Mouse (Mus musculus) lung, postnatal 0 days (tissue): ENCODE data around the gene Rab5if. TPM values are rescaled to one million over a fixed set of nuclear protein-coding genes. Genes with fewer than 3 reads are reported as not detected.

Source experiments
- ATAC-seq: fragments of 200-750 bp; cut with Nextera tagmentation; 2 replicates; pipeline ENCODE4 v1.8.0; 2017; ENCODE audit warnings: moderate library complexity
- DNase-seq: peaks from one replicate; pipeline ENCODE4 v3.0.0-alpha.2; 2016; ENCODE audit warnings: low spot score
- H3K27ac ChIP-seq: fragments of 300-500 bp; sonication (generic); 2 replicates; pipeline ENCODE4 v1.5.1; 2014; ENCODE audit warnings: antibody characterized with exemption, mild to moderate bottlenecking, low read length, mixed read lengths
- H3K27me3 ChIP-seq: fragments of 300-500 bp; sonication (generic); replicated peaks from 2 replicates; pipeline ENCODE4 v1.6.1; 2014; ENCODE audit warnings: low read length, mixed read lengths; ENCODE audit not compliant: insufficient read depth
- H3K36me3 ChIP-seq: fragments of 300-500 bp; sonication (generic); 2 replicates; pipeline ENCODE4 v1.6.1; 2014; ENCODE audit warnings: low read length, mixed read lengths; ENCODE audit not compliant: insufficient read depth
- H3K4me1 ChIP-seq: fragments of 300-500 bp; sonication (generic); 2 replicates; pipeline ENCODE4 v1.6.1; 2014; ENCODE audit warnings: antibody characterized with exemption, low read depth, low read length, mixed read lengths; ENCODE audit not compliant: insufficient read depth
- H3K4me2 ChIP-seq: fragments of 300-500 bp; sonication (generic); replicated peaks from 2 replicates; pipeline ENCODE4 v1.6.1; 2014; ENCODE audit warnings: low read depth, mild to moderate bottlenecking, low read length, moderate library complexity, mixed read lengths
- H3K4me3 ChIP-seq: fragments of 300-500 bp; sonication (generic); 2 replicates; pipeline ENCODE4 v1.5.1; 2014; ENCODE audit warnings: low read depth, low read length
- H3K9ac ChIP-seq: fragments of 300-500 bp; sonication (generic); replicated peaks from 2 replicates; pipeline ENCODE4 v1.6.1; 2014; ENCODE audit warnings: low read depth, mild to moderate bottlenecking
- H3K9me3 ChIP-seq: fragments of 300-500 bp; sonication (generic); 2 replicates; pipeline ENCODE4 v1.6.1; 2016; ENCODE audit warnings: low read length, mixed read lengths
- CTCF ChIP-seq: IDR thresholded peaks from 2 replicates; pipeline ENCODE4 v1.5.1; 2016; ENCODE audit warnings: antibody characterized with exemption, mild to moderate bottlenecking
- EP300 ChIP-seq: IDR thresholded peaks from 2 replicates; pipeline ENCODE4 v1.6.1; 2016; ENCODE audit warnings: antibody characterized with exemption, mild to moderate bottlenecking, control low read depth
- WGBS: fragments of 180-500 bp; shearing (Covaris S2); extraction: QIAGEN DNeasy Blood & Tissue Kit; methylation state at CpG from one replicate; pipeline ENCODE4 v1.1.7; 2014; 5-methylcytosine and 5-hydroxymethylcytosine counted together
- polyA plus RNA-seq: library from polyadenylated mRNA; unstranded; fragments of >200 nt; fragmentation: Nextera tagmentation; extraction: Ambion mirVana; gene quantifications from 2 replicates; pipeline ENCODE4 v1.2.1, GENCODE M21; 2015

Gene Rab5if
- polyA plus RNA-seq, 1 experiment from 2014 or later: 271 TPM

DNA sequence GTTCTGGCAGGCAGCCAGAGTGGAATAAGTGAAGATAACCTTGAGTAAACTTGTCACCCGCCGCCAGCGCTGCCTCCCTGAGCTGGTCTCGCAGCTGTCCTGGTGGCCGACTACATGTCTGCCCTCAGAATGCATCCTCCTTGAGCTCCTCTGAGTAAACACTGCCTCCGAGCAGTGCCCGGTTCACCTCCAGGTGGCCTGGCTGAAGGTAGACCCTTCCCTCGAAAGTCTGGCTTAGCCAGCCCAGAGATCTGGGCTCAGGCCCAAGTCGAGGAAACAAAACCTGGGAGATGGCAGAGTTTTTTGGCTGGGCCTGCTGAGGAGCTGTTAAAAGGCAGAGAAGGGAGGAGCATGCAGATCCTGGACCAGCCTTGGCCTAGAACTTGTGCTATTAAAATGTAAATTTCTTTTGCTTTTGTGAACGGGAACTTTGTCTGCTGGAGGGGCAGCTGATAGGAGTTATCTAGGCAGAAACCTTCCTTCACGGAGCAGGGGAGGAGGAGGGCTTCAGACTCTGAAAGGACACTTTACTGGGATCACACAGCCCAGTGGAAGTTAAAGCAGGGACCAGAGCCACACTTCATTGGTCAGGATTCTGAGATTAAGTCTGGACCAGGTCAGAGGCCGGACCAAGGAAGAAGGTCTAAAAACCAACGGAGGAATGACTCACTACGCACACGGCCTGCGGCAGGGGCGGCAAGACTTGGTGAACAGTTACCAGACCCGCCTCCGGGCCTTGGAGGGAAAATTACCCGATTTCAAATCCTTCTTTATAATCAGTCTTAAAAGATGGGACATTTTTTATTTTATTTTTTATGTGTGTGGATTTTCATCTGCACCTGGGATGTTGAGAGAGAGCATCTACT is 20.9 kb upstream of the Rab5if start:
- Histone ChIP-seq H3K27ac (peak overlapping the region; percentile 44), H3K4me3 (peak overlapping the region; percentile 82; the same call in 1 of the 2 replicates), H3K4me1 (peaks cover 36% of the 10 kb centered on the region), H3K36me3 (no peaks in the 10 kb centered on the region), H3K4me2 (peak overlapping the region; percentile 92), H3K9ac (no peak overlapping the region), H3K9me3 (no peaks in the 10 kb centered on the region), H3K27me3 (no peaks in the 10 kb centered on the region)
- WGBS: 15% methylated on average over 20 of the region's 20 CpGs
- DNase-seq (peak; percentile 50), ATAC-seq (no peak)
- TF ChIP-seq EP300 (no peak), CTCF (peak; percentile 28)

DNA sequence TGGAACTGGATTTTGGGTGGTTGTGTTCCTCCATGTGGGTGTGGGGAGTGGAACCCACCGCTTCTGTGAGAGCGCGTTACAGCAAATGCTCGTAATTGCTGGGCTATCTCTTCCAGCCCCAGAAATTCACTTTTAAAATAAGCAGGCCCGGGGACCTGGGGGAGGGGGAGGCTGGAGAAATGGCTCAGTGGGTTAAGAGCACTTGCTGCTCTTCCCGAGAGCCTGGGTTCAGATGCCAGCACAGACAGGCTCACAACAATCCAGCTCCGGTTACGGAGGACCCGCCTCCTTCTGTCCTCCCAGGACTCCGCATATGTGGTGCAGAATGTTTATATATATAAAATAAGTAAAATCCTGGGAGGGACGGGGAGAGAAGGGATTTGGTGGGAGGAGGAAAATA is 20.2 kb upstream of the Rab5if start:
- WGBS: 20% methylated on average over 11 of the region's 11 CpGs
- H3K4me1 ChIP-seq: peaks cover 36% of the 10 kb centered on the region
- no peaks in the 10 kb centered on the region for H3K27me3 ChIP-seq
- ATAC-seq (no peak), DNase-seq (no peak)
- H3K9ac ChIP-seq: no peak overlapping the region
- TF ChIP-seq EP300: no peak
- no peaks in the 10 kb centered on the region for H3K9me3 ChIP-seq
- no peaks in the 10 kb centered on the region for H3K36me3 ChIP-seq
- H3K27ac ChIP-seq: no peak overlapping the region
- H3K4me3 ChIP-seq: no peak overlapping the region
- no peak overlapping the region for H3K4me2 ChIP-seq

DNA sequence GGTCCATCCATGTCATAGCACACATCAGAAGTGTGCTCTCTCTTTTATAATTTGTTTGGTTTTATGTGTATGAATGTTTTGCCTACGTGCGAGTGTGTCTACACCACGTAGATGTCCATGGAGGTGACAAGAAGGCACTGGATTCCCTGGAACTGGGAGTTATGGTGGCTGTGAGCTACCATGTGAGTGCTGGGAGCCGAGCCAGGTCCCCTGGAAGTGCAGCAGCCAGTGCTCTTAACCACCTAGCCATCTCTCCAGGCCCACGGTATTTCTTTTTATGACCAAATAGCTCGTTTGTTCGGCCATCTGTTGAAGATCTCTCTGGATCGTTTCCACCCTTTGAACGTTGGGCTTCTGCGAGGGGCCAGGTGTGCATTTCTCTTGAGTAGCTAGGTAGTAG is 19.6 kb upstream of the Rab5if start:
- Histone ChIP-seq H3K4me3 (no peak overlapping the region), H3K27me3 (no peaks in the 10 kb centered on the region), H3K9me3 (no peaks in the 10 kb centered on the region), H3K4me1 (peaks cover 36% of the 10 kb centered on the region), H3K27ac (no peak overlapping the region), H3K4me2 (no peak overlapping the region), H3K9ac (no peak overlapping the region), H3K36me3 (no peaks in the 10 kb centered on the region)
- 60% methylated on average over 10 of the region's 10 CpGs for WGBS
- no peak for TF ChIP-seq CTCF
- no peak for TF ChIP-seq EP300
- ATAC-seq: no peak
- DNase-seq: no peak

DNA sequence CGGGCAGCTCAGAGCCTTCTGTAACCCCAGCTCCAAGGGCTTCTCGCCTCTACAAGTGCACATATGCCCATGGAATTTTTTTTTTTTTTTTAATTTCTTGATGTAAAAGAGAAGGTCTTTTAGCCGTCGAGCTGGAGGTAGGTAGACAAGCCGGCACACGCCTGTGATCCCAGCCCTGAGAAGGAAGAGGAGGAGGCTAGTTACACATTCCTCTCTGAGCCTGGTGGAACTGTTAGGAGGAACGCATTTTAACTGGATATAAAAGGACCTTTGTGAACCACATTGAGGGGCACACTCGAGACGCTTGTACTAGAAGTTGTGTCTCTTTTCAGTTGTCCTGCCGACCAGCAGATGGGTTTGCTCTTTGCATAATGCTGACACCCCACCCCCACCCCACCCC is 18.2 kb upstream of the Rab5if start:
- H3K4me2 ChIP-seq: no peak overlapping the region
- peaks cover 36% of the 10 kb centered on the region for H3K4me1 ChIP-seq
- no peak overlapping the region for H3K9ac ChIP-seq
- WGBS: 21% methylated on average over 10 of the region's 10 CpGs
- H3K27me3 ChIP-seq: no peaks in the 10 kb centered on the region
- H3K9me3 ChIP-seq: no peaks in the 10 kb centered on the region
- no peaks in the 10 kb centered on the region for H3K36me3 ChIP-seq
- ATAC-seq (no peak), DNase-seq (peak; percentile 46)
- H3K27ac ChIP-seq: peak overlapping the region; percentile 66; the same call in 1 of the 2 replicates
- TF ChIP-seq CTCF (no peak), EP300 (no peak)
- no peak overlapping the region for H3K4me3 ChIP-seq

GRCm38 (mm10) chr2:156847653-156848052 is 15.3 kb upstream of the Rab5if start:
- ATAC-seq: no peak
- WGBS: 72% methylated on average over 6 of the region's 6 CpGs
- no peaks in the 10 kb centered on the region for H3K27me3 ChIP-seq
- peaks cover 22% of the 10 kb centered on the region for H3K4me1 ChIP-seq
- H3K9ac ChIP-seq: no peak overlapping the region
- TF ChIP-seq EP300 (no peak), CTCF (no peak)
- H3K27ac ChIP-seq: no peak overlapping the region
- no peak overlapping the region for H3K4me2 ChIP-seq
- H3K9me3 ChIP-seq: no peaks in the 10 kb centered on the region
- H3K36me3 ChIP-seq: no peaks in the 10 kb centered on the region
- no peak overlapping the region for H3K4me3 ChIP-seq
- DNase-seq: no peak

GRCm38 (mm10) chr2:156848526-156849182 is 14.3 kb upstream of the Rab5if start:
- DNase-seq (no peak), ATAC-seq (no peak)
- Histone ChIP-seq H3K4me3 (no peak overlapping the region), H3K27ac (no peak overlapping the region), H3K27me3 (no peaks in the 10 kb centered on the region), H3K4me1 (peaks cover 15% of the 10 kb centered on the region), H3K4me2 (no peak overlapping the region), H3K9me3 (no peaks in the 10 kb centered on the region), H3K9ac (no peak overlapping the region), H3K36me3 (no peaks in the 10 kb centered on the region)
- no peak for TF ChIP-seq CTCF
- TF ChIP-seq EP300: no peak
- WGBS: 78% methylated on average over 6 of the region's 6 CpGs
